Mouse (Mus musculus): ENCODE measurements around the gene Rdh16f2. TPM values are rescaled to one million over a fixed set of nuclear protein-coding genes. Genes with fewer than 3 reads are reported as not detected.
"Not testable (repeated sequence)": the region's sequence is repeated elsewhere in the genome, so short reads cannot be mapped to it uniquely, and the experiment has no call there.

Rdh16f2 gene
- not detected for total RNA-seq (2021)

- no peak for DNase-seq (ENCODE audit: low spot score)
- intact Hi-C loops (cut with DNase I) = no loop called here
Measured at GRCm38 (mm10) chr10:127866232-127866631, at the start of gene Rdh16f2. Gene Rdh16f2 (plus strand): TSS chr10:127866474.

GRCm38 (mm10) chr10:127817268-127817910, 48.9 kb upstream of the Rdh16f2 start:
- intact Hi-C loops (cut with DNase I) = not testable (repeated sequence)

GRCm38 (mm10) chr10:127821806-127822205, 44.5 kb upstream of the Rdh16f2 start:
- DNase-seq (ENCODE audit: low spot score); intact Hi-C loops (cut with DNase I): not testable (repeated sequence)

More at GRCm38 (mm10) chr10:127817268-127817910, 48.9 kb upstream of the Rdh16f2 start:
- not testable (repeated sequence) for DNase-seq (ENCODE audit: low spot score)

GRCm38 (mm10) chr10:127825386-127825785, 40.9 kb upstream of the Rdh16f2 start:
- DNase-seq (ENCODE audit: low spot score) = no peak
- intact Hi-C loops (cut with DNase I) = no loop called here

- intact Hi-C loops (cut with DNase I) = no loop called here
- DNase-seq (ENCODE audit: low spot score) = no peak
Measured at GRCm38 (mm10) chr10:127829121-127829520, 37.2 kb upstream of the Rdh16f2 start.

- DNase-seq (ENCODE audit: low spot score); intact Hi-C loops (cut with DNase I): not testable (repeated sequence)
Measured at GRCm38 (mm10) chr10:127834186-127834585, 32.1 kb upstream of the Rdh16f2 start.

- intact Hi-C loops (cut with DNase I) = no loop called here
- no peak for DNase-seq (ENCODE audit: low spot score)
Measured at GRCm38 (mm10) chr10:127835292-127835691, 31.0 kb upstream of the Rdh16f2 start.

- intact Hi-C loops (cut with DNase I); DNase-seq (ENCODE audit: low spot score): not testable (repeated sequence)
Measured at GRCm38 (mm10) chr10:127837793-127838192, 28.5 kb upstream of the Rdh16f2 start.

GRCm38 (mm10) chr10:127838539-127838938, 27.7 kb upstream of the Rdh16f2 start:
- intact Hi-C loops (cut with DNase I) = no loop called here
- DNase-seq (ENCODE audit: low spot score) = no peak

GRCm38 (mm10) chr10:127840776-127841175, 25.5 kb upstream of the Rdh16f2 start:
- no peak for DNase-seq (ENCODE audit: low spot score)
- intact Hi-C loops (cut with DNase I) = no loop called here

GRCm38 (mm10) chr10:127845945-127846344, 20.3 kb upstream of the Rdh16f2 start:
- intact Hi-C loops (cut with DNase I) = not testable (repeated sequence)

GRCm38 (mm10) chr10:127848089-127848488, 18.2 kb upstream of the Rdh16f2 start:
- DNase-seq (ENCODE audit: low spot score) = no peak
- intact Hi-C loops (cut with DNase I) = no loop called here

More at GRCm38 (mm10) chr10:127845945-127846344, 20.3 kb upstream of the Rdh16f2 start:
- DNase-seq (ENCODE audit: low spot score) = not testable (repeated sequence)

- no peak for DNase-seq (ENCODE audit: low spot score)
- intact Hi-C loops (cut with DNase I) = no loop called here
Measured at GRCm38 (mm10) chr10:127849628-127850027, 16.6 kb upstream of the Rdh16f2 start, which contains the start of gene Rdh19. Gene Rdh19 (plus strand): TSS chr10:127849928.

GRCm38 (mm10) chr10:127856376-127856775, 9.9 kb upstream of the Rdh16f2 start:
- intact Hi-C loops (cut with DNase I) = no loop called here

GRCm38 (mm10) chr10:127864931-127865330, 1.3 kb upstream of the Rdh16f2 start:
- intact Hi-C loops (cut with DNase I) = no loop called here
- DNase-seq (ENCODE audit: low spot score) = no peak

More at GRCm38 (mm10) chr10:127856376-127856775, 9.9 kb upstream of the Rdh16f2 start:
- no peak for DNase-seq (ENCODE audit: low spot score)

GRCm38 (mm10) chr10:127872484-127872883, 6.2 kb downstream of the Rdh16f2 start:
- intact Hi-C loops (cut with DNase I) = no loop called here
- DNase-seq (ENCODE audit: low spot score) = no peak

GRCm38 (mm10) chr10:127877681-127878080, 11.4 kb downstream of the Rdh16f2 start:
- intact Hi-C loops (cut with DNase I) = no loop called here
- DNase-seq (ENCODE audit: low spot score) = no peak

- intact Hi-C loops (cut with DNase I) = no loop called here
- DNase-seq (ENCODE audit: low spot score) = no peak
Measured at GRCm38 (mm10) chr10:127878262-127879057, 12.2 kb downstream of the Rdh16f2 start.

- intact Hi-C loops (cut with DNase I) = no loop called here
- no peak for DNase-seq (ENCODE audit: low spot score)
Measured at GRCm38 (mm10) chr10:127879155-127879688, 12.9 kb downstream of the Rdh16f2 start.

GRCm38 (mm10) chr10:127881041-127881440, 14.8 kb downstream of the Rdh16f2 start:
- intact Hi-C loops (cut with DNase I) = no loop called here
- no peak for DNase-seq (ENCODE audit: low spot score)

- intact Hi-C loops (cut with DNase I) = no loop called here
- no peak for DNase-seq (ENCODE audit: low spot score)
Measured at GRCm38 (mm10) chr10:127886551-127886950, 20.3 kb downstream of the Rdh16f2 start.
